Mouse (Mus musculus): ENCODE measurements around the gene Rpl23a. TPM values are rescaled to one million over a fixed set of nuclear protein-coding genes. Genes with fewer than 3 reads are reported as not detected.
A peak's percentile ranks its signal among the peaks of the same experiment; 100 is the strongest.

Rpl23a gene
- total RNA-seq (2021) = 1,000 to 10,000 TPM; 1,640 to 1,911 TPM
- long read RNA-seq, experiment 1, transcript Rpl23a-202 (4 exons, 588 nt) = minor isoform, 15 of 443 reads
- long read RNA-seq, experiment 1, transcript Rpl23a-201 (5 exons, 560 nt) = major isoform, 422 of 443 reads
- long read RNA-seq, experiment 1, partial matches to known transcripts = 2 of 443 reads
- long read RNA-seq, experiment 1, other reads (novel, unspliced or antisense) = 4 of 443 reads
- long read RNA-seq, experiment 2, transcript Rpl23a-201 (5 exons, 560 nt) = major isoform, 162 of 163 reads
- long read RNA-seq, experiment 2, partial matches to known transcripts = 0 of 163 reads
- long read RNA-seq, experiment 2, other reads (novel, unspliced or antisense) = 1 of 163 reads

DNA sequence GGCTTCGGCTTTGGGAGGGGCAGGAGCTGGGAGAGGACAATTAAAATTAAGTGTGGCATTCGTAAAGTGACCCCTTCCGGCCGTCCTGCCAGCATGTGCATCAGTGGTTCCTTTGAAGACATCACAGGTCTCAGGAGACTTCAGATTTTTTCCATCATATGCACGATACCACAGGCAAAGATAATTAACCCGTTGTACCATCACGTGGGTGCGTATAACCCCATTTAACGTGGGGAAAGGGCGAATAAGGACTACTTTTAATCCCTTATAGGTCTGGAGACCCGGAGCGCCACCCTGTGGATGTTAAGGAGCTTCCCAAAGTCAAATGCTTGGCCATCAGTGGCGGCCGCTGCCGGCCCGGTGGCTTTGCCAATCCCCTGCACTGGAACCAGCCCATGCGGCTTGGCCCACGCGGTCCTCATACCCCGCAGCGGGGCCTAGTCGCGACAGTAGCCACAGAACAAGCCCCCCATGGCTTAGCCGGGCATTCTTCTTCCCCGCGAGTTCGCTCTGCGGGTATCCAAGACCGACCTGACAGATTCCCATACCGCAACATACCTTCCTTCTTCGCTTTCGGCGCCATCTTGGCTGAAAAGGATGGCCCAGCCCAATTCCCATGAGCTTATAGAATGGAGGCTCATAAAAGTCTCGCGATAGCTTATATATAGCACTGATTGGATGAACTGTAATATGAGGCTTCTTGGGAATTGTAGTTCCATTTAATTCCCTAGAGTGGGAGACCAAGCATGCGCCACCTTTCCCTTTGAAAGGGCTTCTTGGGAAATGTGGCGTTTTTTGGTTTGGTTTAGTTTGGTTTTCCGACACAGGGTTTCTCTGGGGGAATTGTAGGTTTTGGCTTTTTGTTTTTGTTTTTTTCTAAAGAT lies at the start of gene Rpl23a:
Gene Rpl23a, minus strand, starts transcription at position 624 of the 884 bp plus-strand sequence.
- peak; percentile 78 to 79 for DNase-seq

DNA sequence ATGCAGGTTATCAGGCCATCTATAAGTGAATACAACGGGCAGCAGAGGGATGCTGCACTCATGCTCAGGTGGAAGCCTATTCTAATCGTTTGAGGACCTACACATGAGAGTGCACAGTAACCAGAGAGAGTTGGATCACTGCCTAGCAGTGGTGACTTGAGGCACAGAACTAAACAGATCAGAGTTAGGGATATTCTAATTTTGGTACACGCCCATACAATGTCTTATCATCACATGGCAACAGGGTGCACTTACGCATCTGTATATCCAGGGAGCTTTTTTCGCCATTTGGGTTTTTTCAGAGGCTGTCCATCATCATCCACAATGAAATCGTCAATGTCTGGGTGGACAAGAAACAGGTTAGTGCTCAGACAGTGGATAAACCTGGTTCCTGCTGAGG lies 48.1 kb upstream of the Rpl23a start:
- DNase-seq = no peak

DNA sequence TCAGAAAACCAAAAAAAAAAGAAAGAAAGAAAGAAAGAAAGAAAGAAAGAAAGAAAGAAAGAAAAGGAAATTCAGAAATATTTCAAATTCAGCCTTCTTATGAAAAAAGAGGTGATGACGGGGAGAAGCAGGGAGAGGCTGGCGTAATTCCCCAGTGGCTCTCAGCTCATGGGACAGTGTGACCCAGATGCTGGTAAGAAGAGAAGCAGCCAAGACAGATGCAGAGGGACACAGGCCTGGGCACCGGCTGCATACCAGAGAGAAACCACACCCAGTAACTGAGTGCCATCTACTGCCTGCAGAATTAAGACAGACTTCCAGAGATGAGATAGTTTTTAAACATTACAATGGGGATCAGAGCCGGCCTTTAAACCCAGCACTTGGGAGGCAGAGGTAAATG lies 40.2 kb upstream of the Rpl23a start:
- no peak for DNase-seq

DNA sequence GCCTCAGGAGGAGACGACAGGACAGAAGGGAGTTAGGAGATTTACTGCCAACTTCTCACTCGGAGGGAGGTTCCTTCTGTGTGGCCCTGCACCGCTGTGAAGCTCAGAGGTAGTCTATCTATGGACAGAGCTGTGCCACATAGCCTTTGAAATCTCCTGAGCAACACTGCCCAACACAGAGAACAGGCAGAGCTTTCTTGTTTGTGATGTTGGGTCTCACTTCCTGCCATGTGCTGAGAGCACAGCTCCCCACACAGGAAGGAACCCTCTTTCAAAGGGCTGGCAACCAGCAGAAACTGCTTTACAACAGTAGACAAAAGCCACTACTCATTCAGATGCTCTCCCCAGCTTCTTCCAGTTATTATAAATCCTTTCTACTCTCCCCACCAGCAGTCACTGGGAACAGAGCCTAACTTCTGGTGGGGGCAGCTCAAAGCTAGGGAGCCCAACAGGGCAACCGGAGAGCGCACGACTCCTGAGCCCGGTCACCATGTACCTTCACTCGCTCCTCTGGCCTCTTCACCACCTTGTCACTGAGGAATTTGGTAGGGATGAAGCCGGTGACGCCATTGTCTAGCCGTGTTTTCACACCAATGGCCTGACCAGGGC lies 32.4 kb upstream of the Rpl23a start:
- DNase-seq = no peak

DNA sequence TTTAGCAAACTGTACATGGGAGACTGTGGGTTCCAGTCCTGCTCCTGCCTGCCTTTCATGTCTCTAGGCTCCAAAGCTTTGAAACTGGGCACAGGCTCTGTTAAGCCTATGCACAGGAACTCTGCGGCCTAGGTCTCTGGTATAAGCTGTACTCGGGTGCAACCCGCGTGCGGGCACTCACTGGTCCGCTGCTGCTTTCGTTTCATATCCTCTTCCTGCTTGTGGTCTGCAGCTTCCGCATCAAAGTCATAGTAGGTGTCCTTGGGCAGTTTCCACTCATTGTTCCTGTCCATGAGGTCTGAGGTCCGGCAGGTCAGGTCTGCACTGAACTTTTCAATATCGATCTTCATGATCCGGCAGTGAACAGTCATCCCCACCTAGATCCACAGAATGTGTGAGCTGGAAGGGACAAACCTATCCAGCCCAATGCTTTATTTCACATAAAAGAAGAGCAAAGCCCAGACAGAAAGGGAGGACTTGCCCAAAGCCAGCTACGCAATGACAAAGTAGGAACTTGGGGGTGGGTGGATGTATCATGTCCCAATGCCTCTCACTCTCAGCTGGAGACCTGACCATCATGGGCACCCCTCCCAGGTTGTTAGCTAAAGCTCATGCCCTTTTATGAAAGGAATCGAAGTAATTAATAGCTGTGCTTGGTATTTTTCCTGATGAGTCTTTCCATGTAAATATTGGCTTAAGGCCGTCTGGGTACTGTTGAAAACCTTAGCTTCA lies 29.9 kb upstream of the Rpl23a start:
- peak in 1 of 2 experiments; percentile 27 for DNase-seq

DNA sequence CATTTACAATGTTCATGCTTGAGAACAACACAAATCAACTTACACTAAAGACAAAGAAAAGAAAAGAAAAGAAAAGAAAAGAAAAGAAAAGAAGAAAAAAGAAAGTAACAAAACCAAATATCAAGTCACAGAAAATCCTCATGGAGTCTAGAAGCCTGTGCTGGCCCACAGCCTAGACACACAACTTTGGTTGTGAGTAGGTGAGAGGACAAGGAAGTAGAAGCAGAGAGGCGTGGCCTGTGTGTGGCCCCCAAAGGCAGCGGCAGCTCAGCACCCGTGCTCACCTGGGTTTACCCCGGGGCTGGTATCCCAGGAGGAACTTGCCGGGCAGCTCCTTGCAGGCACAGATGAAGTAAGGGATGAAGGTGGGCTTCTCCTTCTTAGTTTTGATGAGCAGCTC lies 28.1 kb upstream of the Rpl23a start:
- no peak for DNase-seq

DNA sequence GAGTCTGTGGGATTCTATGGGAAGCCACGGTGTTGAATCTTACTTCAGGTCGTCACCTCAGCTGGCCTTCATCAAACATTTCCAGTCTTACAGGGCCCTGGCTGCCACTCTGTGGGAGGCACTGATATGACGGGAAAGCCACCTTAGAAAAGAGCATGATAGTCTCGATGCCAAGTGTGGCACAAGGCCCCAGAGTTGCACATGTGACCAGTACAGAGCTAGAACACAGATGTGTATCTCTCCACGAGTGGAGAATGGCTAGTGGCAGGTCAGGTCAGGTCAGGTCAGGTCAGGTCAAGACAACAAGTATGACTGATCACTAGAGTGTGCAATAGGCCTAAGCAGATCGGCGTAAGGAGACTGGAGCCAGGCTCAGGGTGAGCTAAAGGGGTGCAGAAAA lies 27.2 kb upstream of the Rpl23a start:
- DNase-seq = peak in 1 of 2 experiments; percentile 26

DNA sequence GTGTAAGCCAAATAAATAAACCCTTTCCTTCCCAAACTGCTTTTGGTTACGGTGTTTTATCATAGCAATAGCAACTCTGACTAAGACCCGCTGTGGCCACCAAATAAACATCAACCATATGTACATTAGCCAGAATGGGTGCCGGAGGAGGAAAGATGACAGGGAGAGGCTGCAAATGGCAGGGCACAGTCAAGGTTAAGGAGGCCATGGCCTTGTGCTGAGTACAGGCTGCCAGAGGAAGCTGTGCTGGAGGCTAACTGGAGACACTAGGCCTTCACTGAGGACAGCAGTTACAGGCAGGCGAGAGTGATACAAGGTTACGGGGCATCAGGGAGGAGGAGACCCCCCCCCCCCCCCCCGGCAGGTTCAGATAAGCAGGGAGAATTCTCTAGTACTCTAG lies 26.5 kb upstream of the Rpl23a start:
- peak; percentile 56 to 57 for DNase-seq

DNA sequence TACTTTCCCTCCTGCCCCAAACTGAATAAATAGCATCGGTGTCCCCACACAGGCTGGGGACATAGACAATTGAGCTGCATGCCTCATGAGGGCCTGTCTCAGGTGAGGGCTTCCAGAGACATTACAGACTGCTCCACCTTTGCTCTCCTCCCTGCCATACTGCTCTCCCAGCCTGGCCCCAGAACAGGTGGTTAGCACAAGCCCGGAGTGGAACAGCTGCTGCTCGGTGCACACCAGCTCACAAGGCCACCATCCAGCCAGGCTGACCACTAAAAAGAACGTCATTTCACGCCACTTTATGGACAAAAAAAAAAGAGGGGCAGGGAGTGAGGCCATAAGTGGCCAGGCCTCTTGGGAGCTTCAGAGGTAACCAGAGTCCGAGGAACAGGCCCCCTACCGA lies 23.8 kb upstream of the Rpl23a start:
- DNase-seq = no peak

DNA sequence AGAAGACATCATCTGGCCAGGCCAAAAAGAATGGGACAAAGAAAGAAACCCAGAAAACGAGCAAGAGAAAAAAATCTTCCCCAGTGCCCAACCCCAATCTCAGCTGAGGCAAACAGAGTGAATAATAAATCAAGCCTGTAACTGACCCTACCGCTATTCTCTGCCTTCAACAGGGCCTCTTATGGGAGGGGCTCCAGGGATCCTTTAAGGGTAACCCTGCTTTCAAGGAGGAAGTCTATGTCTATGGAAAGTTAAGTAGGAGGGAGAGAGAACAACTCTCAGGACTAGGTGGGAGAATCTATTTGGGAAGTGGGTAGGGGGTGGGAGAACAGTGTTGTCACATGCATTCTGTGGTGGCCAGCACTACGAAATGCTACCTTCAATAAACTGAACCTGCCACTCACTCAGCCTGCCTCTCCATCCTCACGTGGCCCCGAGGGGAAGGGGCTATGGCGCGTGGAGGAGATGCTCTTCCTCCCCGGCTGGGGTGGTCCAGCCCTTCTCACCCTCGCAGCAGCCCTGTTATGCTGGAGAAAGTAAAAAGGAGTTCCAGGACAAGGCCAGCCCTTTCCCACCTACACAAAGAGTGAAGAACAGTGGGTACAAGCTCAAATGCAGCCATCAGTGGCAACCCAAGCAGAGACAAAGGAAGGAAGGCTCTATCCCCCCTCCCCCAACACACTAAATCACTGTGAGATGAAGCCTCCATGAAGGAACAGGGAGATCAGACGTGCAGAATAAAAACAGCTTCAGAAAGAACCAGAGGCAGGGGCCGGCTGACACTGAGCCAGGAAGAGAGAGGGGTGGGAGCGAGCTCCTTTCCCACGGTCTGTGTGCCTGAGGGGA lies 22.2 kb upstream of the Rpl23a start:
- DNase-seq = no peak

DNA sequence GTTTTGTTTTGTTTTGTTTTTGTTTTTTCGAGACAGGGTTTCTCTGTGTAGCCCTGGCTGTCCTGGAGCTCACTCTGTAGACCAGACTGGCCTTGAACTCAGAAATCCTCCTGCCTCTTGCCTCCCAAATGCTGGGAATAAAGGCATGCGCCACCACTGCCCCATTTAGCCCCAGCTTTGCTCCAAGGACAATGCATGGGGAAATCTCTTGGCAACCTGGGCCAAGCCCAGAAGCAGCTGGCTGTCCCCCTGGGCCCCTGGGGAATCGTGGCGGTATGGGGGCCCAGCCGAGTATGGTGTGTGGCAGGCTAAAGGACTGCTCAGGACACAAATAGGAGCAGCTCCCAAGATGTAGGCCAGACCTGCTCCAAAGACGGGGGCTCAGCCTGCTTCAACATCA lies 20.9 kb upstream of the Rpl23a start:
- DNase-seq = peak; percentile 52 to 61

DNA sequence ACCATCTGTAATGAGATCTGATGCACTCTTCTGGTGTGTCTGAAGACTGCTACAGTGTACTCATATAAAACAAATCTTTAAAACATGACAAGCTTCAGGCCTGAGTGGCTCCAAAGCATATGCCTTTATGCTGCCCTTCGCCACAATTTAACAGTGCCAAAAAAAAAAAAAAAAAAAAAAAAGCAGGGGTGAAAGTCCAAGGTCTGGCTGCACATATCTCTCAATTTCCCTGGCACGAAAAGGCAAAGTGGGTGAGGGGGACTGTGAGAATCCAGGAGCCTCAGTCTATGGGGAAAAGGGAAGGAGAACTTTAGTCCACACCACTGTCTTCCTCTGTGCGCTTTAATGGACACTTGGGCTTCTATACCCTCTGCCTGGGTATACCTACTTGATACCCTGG lies 19.0 kb upstream of the Rpl23a start:
- DNase-seq = no peak

DNA sequence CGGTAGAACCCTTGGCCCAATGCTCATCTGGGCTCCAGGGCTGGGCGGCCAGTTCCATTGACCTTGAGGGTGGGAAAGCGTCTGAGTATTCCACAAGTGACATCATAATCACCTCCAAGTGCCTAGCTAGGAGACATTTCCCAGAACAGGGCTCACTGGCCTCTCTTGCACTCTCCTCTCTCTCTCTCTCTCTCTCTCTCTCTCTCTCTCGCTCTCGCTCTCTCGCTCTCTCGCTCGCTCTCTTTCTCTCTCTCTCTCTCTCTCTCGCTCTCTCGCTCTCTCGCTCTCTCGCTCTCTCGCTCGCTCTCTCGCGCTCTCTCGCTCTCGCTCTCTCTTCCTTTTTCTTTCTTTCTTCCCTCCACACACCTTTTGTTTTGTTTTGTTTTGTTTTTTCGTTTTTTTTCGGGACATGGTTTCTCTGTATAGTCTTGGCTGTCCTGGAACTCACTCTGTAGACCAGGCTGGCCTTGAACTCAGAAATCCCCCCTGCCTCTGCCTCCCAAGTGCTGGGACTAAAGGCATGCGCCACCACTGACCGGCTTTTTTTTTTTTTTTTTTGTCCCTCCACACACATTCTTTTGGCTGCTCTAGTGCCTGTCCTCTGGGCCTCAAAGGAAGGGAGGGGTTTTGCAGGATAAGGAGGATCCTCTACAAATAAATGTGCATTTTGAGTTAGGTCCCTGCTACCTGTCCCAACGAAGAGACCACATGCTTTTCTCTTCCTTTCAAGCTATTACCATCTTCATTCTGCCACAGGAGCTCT lies 11.9 kb upstream of the Rpl23a start:
- no peak for DNase-seq

DNA sequence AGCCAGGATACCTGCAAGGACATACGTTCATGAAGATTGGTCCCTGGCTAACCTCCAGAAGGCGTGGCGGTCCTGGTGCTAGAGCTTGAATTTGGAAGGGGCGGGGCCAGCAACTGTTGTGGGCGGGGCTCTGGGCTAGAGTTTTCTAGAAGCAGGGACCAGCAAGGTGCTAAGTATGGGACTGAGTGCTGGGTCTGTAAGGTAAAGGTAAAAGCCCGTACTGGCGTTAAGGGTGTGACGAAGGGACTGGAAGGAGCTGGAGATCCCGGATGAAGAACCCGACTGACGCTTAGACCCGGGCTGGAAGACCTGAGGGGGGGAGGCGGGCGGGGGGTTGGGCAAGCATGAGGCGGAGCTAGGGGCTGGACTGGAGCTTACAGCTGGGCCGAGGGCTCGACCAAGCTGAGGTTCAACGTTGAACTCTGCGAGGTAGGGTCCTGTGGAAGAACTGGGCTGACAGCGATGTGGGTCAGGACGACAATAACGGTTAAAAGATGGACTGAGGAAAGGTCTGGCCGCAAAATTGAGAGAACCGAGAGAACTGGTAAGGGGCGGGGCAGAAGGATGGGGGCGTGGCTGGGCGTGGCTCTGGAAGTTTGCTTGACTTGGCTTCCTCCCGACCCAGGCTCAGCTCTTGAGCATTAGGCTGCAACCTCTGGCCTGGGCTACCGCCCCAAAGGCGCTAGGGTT lies 11.2 kb upstream of the Rpl23a start:
- DNase-seq = peak; percentile 82 to 88

DNA sequence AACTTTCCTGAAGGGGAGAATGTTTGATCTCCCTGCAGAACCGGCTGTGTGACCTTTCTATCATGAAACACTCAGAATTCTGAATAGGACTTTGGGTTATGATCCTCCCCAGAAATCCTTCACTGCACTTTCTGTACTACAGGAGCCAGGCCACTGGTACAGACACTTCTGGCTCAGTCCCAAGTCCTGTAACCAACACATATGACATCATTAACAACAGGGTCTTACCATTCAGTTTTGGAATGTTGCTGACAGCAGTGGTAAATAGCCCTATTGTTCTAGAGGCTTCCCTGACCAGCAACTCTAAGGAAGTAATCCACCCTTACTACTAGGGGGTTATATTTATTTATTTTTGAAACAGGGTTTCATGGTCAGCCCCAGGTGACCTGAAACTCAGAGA lies 9.7 kb upstream of the Rpl23a start, which contains the start of gene Proca1:
Gene Proca1, plus strand, starts transcription at position 280 of the 400 bp plus-strand sequence.
- no peak for DNase-seq

DNA sequence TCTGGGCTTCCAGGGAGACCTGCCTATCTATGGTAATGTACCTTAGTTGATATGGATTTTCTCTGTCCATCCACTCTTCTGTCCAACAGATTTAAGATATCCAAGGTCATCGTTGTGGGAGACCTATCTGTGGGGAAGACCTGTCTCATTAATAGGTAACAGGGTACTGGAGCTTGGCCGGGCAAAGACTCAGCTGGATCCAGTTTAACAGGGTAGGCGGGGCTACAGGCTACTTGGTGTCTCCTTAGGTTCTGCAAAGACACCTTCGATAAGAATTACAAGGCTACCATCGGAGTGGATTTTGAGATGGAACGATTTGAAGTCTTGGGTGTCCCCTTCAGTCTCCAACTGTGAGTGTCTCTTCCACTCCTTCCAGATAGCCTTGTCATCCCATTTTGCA lies 6.7 kb upstream of the Rpl23a start:
- DNase-seq = no peak

DNA sequence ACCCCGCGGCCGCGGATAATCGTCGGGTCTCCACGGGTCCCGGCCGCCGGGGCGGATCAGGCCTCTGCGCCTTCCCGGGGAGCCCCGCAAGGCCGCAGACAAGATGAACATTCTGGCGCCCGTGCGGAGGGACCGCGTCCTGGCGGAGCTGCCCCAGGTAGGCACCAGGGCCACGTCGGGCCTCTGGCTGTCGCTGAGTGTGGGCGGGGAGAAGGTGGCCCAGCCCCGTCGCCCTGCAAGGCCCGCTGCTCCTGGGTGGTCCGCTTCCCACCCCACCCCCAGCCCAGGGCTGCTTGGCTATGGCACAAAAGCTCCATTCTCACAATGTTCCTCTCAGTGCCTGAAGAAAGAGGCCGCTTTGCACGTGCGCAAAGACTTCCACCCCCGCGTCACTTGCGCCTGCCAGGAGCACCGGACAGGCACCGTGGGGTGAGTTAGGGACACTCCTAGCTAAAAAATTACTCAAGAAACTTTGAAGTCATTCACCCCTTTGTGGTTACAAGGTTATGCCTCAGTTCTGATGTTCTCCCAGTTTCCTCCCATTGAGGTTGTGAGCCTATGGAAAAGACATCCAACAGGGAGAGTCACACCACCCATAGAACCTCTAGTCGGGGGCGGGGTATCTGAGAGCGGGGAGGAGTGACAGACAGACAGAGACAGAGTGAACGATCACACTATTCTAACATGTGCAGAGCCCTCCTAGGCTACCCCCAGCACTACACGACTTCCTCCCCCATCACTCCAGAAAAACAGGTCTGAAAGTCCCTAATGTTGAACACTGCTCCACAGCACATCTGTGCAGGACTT lies 6.1 kb upstream of the Rpl23a start:
- DNase-seq = peak; percentile 71 to 81

DNA sequence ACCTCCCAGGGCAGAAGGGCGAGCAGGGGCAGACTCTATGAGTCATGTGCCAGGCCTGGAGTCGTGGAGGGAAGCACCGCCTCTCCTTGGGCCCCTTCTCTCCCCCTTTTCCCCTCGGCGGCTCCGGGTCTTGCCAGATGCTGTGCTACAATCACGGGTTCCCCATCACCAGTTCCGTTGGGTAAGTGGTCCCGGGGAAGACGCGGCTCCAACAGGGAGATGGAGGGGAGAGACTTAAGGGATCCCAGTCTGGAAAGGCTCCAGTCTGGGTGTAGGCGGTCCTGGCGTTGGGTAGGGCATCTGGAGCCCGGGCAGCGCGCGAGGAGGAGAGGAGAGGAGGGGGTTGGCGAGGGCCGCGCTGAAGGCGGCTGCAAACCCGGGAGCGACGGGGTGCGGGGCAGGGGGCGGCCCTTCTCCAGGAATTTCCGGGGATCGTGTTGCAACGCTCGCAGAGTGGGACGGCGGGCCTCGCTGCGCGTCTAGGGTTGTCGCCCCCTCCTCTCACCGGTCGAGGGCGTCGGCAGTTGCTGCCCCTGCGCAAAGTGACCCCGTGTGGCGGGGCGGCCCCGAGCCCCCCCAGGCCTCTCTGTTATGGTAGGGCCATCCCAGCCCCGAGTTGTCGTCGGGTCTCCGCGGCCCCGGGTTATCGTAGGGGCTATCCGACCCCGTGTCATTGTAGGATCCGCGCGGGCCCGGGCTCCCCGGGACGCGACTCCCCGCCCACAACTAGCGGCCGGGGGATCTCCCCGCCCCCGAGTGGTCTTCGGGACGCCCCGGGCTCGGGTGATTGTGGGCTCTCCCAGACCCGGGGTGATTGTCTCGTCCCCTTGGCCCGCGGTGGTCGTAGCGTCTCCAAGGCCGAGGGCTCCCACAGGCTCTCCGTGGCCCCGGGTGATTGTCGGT lies 5.2 kb upstream of the Rpl23a start, which contains the start of gene Rab34:
Gene Rab34, plus strand, starts transcription at position 100 of the 903 bp plus-strand sequence.
- peak; percentile 79 to 88 for DNase-seq

Data from adrenal gland, postnatal 36 days (tissue).